Mouse (Mus musculus) lung, embryonic 16.5 days (tissue): ENCODE measurements around the gene Tap2. TPM values are rescaled to one million over a fixed set of nuclear protein-coding genes. Genes with fewer than 3 reads are reported as not detected.
"Not testable (repeated sequence)": the region's sequence is repeated elsewhere in the genome, so short reads cannot be mapped to it uniquely, and the experiment has no call there.

Experiments used
- ATAC-seq: fragments of 200-750 bp; cut with Nextera tagmentation; 2 replicates; pipeline ENCODE4 v1.8.0; 2017; ENCODE audit warnings: low read depth, mild to moderate bottlenecking, moderate library complexity
- H3K27ac ChIP-seq: fragments of 300-500 bp; sonication (generic); 2 replicates; pipeline ENCODE4 v1.5.1; 2014; ENCODE audit warnings: mild to moderate bottlenecking, control low read depth, low read length
- H3K27me3 ChIP-seq: fragments of 300-500 bp; sonication (generic); 2 replicates; pipeline ENCODE4 v1.6.1; 2014; ENCODE audit warnings: low read depth, low read length, mixed read lengths; ENCODE audit not compliant: control insufficient read depth, insufficient read depth
- H3K36me3 ChIP-seq: fragments of 300-500 bp; sonication (generic); 2 replicates; pipeline ENCODE4 v1.6.1; 2014; ENCODE audit warnings: low read length; ENCODE audit not compliant: control insufficient read depth, insufficient read depth
- H3K4me1 ChIP-seq: fragments of 300-500 bp; sonication (generic); replicated peaks from 2 replicates; pipeline ENCODE4 v1.6.1; 2014; ENCODE audit warnings: low read length, mixed read lengths; ENCODE audit not compliant: control insufficient read depth, insufficient read depth
- H3K4me2 ChIP-seq: fragments of 300-500 bp; sonication (generic); 2 replicates; pipeline ENCODE4 v1.6.1; 2014; ENCODE audit warnings: low read depth, low read length, control low read depth
- H3K4me3 ChIP-seq: fragments of 300-500 bp; sonication (generic); 2 replicates; pipeline ENCODE4 v1.5.1; 2014; ENCODE audit warnings: mild to moderate bottlenecking, low read length, control low read depth
- H3K9ac ChIP-seq: fragments of 300-500 bp; sonication (generic); 2 replicates; pipeline ENCODE4 v1.6.1; 2014; ENCODE audit warnings: low read length, control low read depth
- H3K9me3 ChIP-seq: fragments of 300-500 bp; sonication (generic); 2 replicates; pipeline ENCODE4 v1.6.1; 2016; ENCODE audit warnings: low read length; ENCODE audit not compliant: control insufficient read depth
- WGBS: fragments of 180-500 bp; shearing (Covaris S2); extraction: QIAGEN DNeasy Blood & Tissue Kit; methylation state at CpG from one replicate; pipeline ENCODE4 v1.1.7; 2014; 5-methylcytosine and 5-hydroxymethylcytosine counted together
- polyA plus RNA-seq: library from polyadenylated mRNA; unstranded; fragments of >200 nt; fragmentation: Nextera tagmentation; extraction: Ambion mirVana; gene quantifications from 2 replicates; pipeline ENCODE4 v1.2.1, GENCODE M21; 2015

Gene Tap2
- polyA plus RNA-seq, 1 experiment from 2014 or later = 12.2 TPM

DNA sequence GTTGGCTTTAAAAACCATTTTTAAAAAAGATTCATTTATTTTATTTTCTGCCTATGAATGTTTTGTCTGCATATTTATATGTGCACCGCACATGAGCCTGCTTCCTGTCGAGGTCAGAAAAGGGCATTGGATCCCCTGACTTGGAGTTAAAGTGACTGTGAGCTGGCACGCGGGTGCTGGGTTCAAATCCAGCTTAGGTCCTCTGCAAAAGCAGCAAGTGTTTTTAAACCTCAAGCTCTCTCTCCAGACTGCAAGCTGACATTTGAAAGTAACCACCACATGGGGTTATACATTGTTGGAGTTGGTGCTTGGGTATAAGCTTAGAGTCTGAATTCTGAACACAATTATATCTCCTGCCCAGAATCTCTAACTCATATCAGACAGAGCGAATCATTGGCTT, 14.7 kb downstream of the Tap2 start:
- Histone ChIP-seq H3K4me1 (no peaks in the 10 kb centered on the region), H3K9me3 (no peaks in the 10 kb centered on the region), H3K4me3 (no peak overlapping the region), H3K9ac (no peak overlapping the region), H3K27ac (no peak overlapping the region), H3K4me2 (no peak overlapping the region), H3K27me3 (peaks cover 13% of the 10 kb centered on the region), H3K36me3 (no peaks in the 10 kb centered on the region)
- 83% methylated on average over 5 of the region's 5 CpGs for WGBS
- no peak for ATAC-seq

- Histone ChIP-seq H3K27ac (no peak overlapping the region), H3K36me3 (no peaks in the 10 kb centered on the region)
- ATAC-seq = peak; percentile 69
These were observed 15.3 kb downstream of the Tap2 start for GRCm38 (mm10) chr17:34218675-34219074.

GRCm38 (mm10) chr17:34219096-34219495, 15.8 kb downstream of the Tap2 start:
- H3K4me1 ChIP-seq, H3K27me3 ChIP-seq, H3K4me3 ChIP-seq, H3K4me2 ChIP-seq, H3K9me3 ChIP-seq, H3K9ac ChIP-seq, H3K36me3 ChIP-seq, ATAC-seq, H3K27ac ChIP-seq: not testable (repeated sequence)
- 83% methylated on average over 7 of the region's 11 CpGs for WGBS

More at GRCm38 (mm10) chr17:34218675-34219074, 15.3 kb downstream of the Tap2 start:
- Histone ChIP-seq H3K4me3 (0 out of 2 replicates have a peak overlapping the region, but pooled peaks have one; percentile 5), H3K4me2 (peak overlapping the region; percentile 1; the same call in 1 of the 2 replicates), H3K9ac (no peak overlapping the region), H3K27me3 (peaks cover 7% of the 10 kb centered on the region), H3K4me1 (no peaks in the 10 kb centered on the region), H3K9me3 (no peaks in the 10 kb centered on the region)
- WGBS = 65% methylated on average over 11 of the region's 11 CpGs

DNA sequence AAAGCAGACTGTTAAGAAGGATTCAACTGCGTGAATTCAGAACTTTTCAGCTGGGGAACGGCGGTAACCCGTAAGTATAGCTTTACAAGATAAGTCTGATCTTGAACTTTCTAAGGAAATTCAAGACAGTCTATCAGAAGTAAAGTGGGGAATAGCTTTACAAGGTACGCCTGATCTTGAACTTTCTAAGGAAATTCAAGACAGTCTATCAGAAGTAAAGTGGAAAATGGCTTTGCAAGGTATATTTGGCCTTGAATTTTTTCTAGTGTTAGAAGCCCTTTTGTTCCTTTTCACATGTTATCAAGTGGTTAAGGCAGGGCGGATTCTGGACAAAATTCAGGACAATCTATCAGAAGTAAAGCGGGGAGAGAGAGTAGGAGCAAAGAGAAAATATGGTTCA, 16.5 kb downstream of the Tap2 start:
- WGBS = 96% methylated on average over 3 of the region's 7 CpGs
- not testable (repeated sequence) for H3K27me3 ChIP-seq, H3K4me2 ChIP-seq, ATAC-seq, H3K36me3 ChIP-seq, H3K9me3 ChIP-seq, H3K27ac ChIP-seq, H3K9ac ChIP-seq, H3K4me3 ChIP-seq, H3K4me1 ChIP-seq

DNA sequence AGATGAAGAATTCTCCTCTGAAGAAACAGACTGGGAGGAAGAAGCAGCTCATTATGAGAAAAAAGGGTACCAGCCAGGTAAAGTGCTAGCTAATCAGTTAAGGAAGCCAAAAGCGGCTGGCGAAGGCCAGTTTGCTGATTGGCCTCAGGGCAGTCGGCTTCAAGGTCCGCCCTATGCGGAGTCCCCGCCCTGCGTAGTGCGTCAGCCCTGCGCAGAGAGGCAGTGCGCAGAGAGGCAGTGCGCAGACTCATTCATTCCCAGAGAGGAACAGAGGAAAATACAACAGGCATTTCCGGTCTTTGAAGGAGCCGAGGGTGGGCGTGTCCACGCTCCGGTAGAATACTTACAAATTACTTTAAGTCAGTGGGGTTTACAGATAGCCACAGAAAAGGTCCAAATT, 17.1 kb downstream of the Tap2 start:
- not testable (repeated sequence) for ATAC-seq, H3K4me3 ChIP-seq, H3K27ac ChIP-seq, H3K4me1 ChIP-seq, H3K9me3 ChIP-seq, H3K4me2 ChIP-seq, H3K36me3 ChIP-seq, H3K9ac ChIP-seq, H3K27me3 ChIP-seq
- WGBS = 100% methylated on average over 6 of the region's 16 CpGs

GRCm38 (mm10) chr17:34224816-34225215, 21.5 kb downstream of the Tap2 start:
- no peak overlapping the region for H3K4me2 ChIP-seq
- WGBS = 87% methylated on average over 3 of the region's 3 CpGs
- H3K4me3 ChIP-seq = no peak overlapping the region

GRCm38 (mm10) chr17:34225426-34225825, 22.1 kb downstream of the Tap2 start:
- no peaks in the 10 kb centered on the region for H3K36me3 ChIP-seq
- H3K4me3 ChIP-seq = no peak overlapping the region
- no peaks in the 10 kb centered on the region for H3K27me3 ChIP-seq
- H3K4me2 ChIP-seq = no peak overlapping the region
- ATAC-seq = no peak
- H3K4me1 ChIP-seq = no peaks in the 10 kb centered on the region
- 93% methylated on average over 8 of the region's 8 CpGs for WGBS
- H3K9me3 ChIP-seq = no peaks in the 10 kb centered on the region; the same call in 1 of the 2 replicates
- H3K9ac ChIP-seq = no peak overlapping the region
- no peak overlapping the region for H3K27ac ChIP-seq

More at GRCm38 (mm10) chr17:34224816-34225215, 21.5 kb downstream of the Tap2 start:
- Histone ChIP-seq H3K9me3 (no peaks in the 10 kb centered on the region; the same call in 1 of the 2 replicates), H3K9ac (no peak overlapping the region), H3K4me1 (no peaks in the 10 kb centered on the region), H3K27ac (no peak overlapping the region), H3K36me3 (no peaks in the 10 kb centered on the region), H3K27me3 (no peaks in the 10 kb centered on the region)
- ATAC-seq = no peak

GRCm38 (mm10) chr17:34225911-34226310, 22.6 kb downstream of the Tap2 start:
- H3K36me3 ChIP-seq, H3K4me3 ChIP-seq, H3K4me1 ChIP-seq, H3K9me3 ChIP-seq, H3K4me2 ChIP-seq, H3K27me3 ChIP-seq, ATAC-seq, H3K27ac ChIP-seq, H3K9ac ChIP-seq: not testable (repeated sequence)
- over 99% methylated on average over 12 of the region's 23 CpGs for WGBS

DNA sequence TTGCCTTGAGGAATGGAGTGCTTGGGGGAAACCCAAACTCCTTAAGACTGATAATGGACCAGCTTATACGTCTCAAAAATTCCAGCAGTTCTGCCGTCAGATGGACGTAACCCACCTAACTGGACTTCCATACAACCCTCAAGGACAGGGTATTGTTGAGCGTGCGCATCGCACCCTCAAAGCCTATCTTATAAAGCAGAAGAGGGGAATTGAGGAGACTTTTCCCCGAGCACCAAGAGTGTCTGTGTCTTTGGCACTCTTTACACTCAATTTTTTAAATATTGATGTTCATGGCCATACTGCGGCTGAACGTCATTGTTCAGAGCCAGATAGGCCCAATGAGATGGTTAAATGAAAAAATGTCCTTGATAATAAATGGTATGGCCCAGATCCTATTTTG, 27.6 kb downstream of the Tap2 start:
- not testable (repeated sequence) for ATAC-seq, H3K4me1 ChIP-seq, H3K4me2 ChIP-seq, H3K36me3 ChIP-seq, H3K4me3 ChIP-seq, H3K27ac ChIP-seq, H3K27me3 ChIP-seq, H3K9me3 ChIP-seq, H3K9ac ChIP-seq
- WGBS = 98% methylated on average over 5 of the region's 9 CpGs

- H3K4me3 ChIP-seq, H3K27me3 ChIP-seq, H3K4me1 ChIP-seq, ATAC-seq, H3K27ac ChIP-seq, H3K36me3 ChIP-seq, H3K4me2 ChIP-seq, H3K9me3 ChIP-seq, H3K9ac ChIP-seq: not testable (repeated sequence)
- WGBS = 95% methylated on average over 3 of the region's 7 CpGs
These were observed 28.7 kb downstream of the Tap2 start for GRCm38 (mm10) chr17:34232021-34232420.
